Mouse (Mus musculus): Measurements from ENCODE around the gene Serping1.
"Not testable (repeated sequence)": the region's sequence is repeated elsewhere in the genome, so short reads cannot be mapped to it uniquely, and the experiment has no call there.

The Serping1 gene

GRCm38 (mm10) chr2:84738271-84738911 is 36.9 kb downstream of the Serping1 start:
- DNase-seq (ENCODE audit: low read depth): peak; percentile 53

- peak; percentile 41 for DNase-seq (ENCODE audit: low read depth)
Observed at GRCm38 (mm10) chr2:84737451-84737925, 37.8 kb downstream of the Serping1 start.

GRCm38 (mm10) chr2:84736312-84737161 is 38.7 kb downstream of the Serping1 start:
- peak; percentile 34 for DNase-seq (ENCODE audit: low read depth)

- DNase-seq (ENCODE audit: low read depth): peak; percentile 15
Observed at GRCm38 (mm10) chr2:84735346-84735920, 39.8 kb downstream of the Serping1 start.

- DNase-seq (ENCODE audit: low read depth): peak; percentile 31
Observed at GRCm38 (mm10) chr2:84734919-84735318, 40.3 kb downstream of the Serping1 start.

GRCm38 (mm10) chr2:84734351-84734864 is 40.8 kb downstream of the Serping1 start:
- peak; percentile 52 for DNase-seq (ENCODE audit: low read depth)

- DNase-seq (ENCODE audit: low read depth): peak; percentile 88
Observed at GRCm38 (mm10) chr2:84733579-84734300, 41.5 kb downstream of the Serping1 start, which contains the start of gene Ypel4. Gene Ypel4, plus strand, starts transcription at chr2:84734058.

- DNase-seq (ENCODE audit: low read depth): no peak
Observed at GRCm38 (mm10) chr2:84732394-84732793, 42.9 kb downstream of the Serping1 start.

GRCm38 (mm10) chr2:84731206-84731605 is 44.0 kb downstream of the Serping1 start:
- no peak for DNase-seq (ENCODE audit: low read depth)

GRCm38 (mm10) chr2:84728191-84728590 is 47.1 kb downstream of the Serping1 start:
- DNase-seq (ENCODE audit: low read depth): not testable (repeated sequence)

GRCm38 (mm10) chr2:84727172-84727858 is 47.9 kb downstream of the Serping1 start, which contains the start of gene Clp1:
Gene Clp1, minus strand, starts transcription at chr2:84727350.
- peak; percentile 99 for DNase-seq (ENCODE audit: low read depth)

GRCm38 (mm10) chr2:84726716-84727115 is 48.5 kb downstream of the Serping1 start:
- DNase-seq (ENCODE audit: low read depth): no peak

GRCm38 (mm10) chr2:84725770-84726169 is 49.5 kb downstream of the Serping1 start:
- no peak for DNase-seq (ENCODE audit: low read depth)

GRCm38 (mm10) chr2:84723856-84724255 is 51.4 kb downstream of the Serping1 start:
- no peak for DNase-seq (ENCODE audit: low read depth)

- DNase-seq (ENCODE audit: low read depth): no peak
Observed at GRCm38 (mm10) chr2:84721182-84721581, 54.1 kb downstream of the Serping1 start.

GRCm38 (mm10) chr2:84720718-84721117 is 54.5 kb downstream of the Serping1 start:
- DNase-seq (ENCODE audit: low read depth): no peak

- no peak for DNase-seq (ENCODE audit: low read depth)
Observed at GRCm38 (mm10) chr2:84717357-84717756, 57.9 kb downstream of the Serping1 start.

- DNase-seq (ENCODE audit: low read depth): peak; percentile 31
Observed at GRCm38 (mm10) chr2:84716423-84717355, 58.6 kb downstream of the Serping1 start.

- peak; percentile 93 for DNase-seq (ENCODE audit: low read depth)
Observed at GRCm38 (mm10) chr2:84715562-84716361, 59.5 kb downstream of the Serping1 start.

Data from NIH3T3 (cell line).